Comparison of ENCODE assay signal across 16 mouse cellular contexts in genomic region chr6:143535726-143536125, GRCm38 (mm10).
A peak's percentile ranks its signal among the peaks of the same experiment; 100 is the strongest.
DNase-seq lines count a peak whose midpoint lies in the region; ATAC-seq and TF ChIP-seq lines count a peak whose summit lies in the region.
"Had no signal": no experiment of that assay in that cellular context is flagged by ENCODE, and none has a peak within 500 bp of the region (broad histone marks: within the 10 kb centered on the region; RNA-seq: fewer than 3 reads in every experiment).

No protein-coding gene starts in this region.

- WGBS in kidney, embryonic 16.5 days: 63% methylated on average over 15 of the region's 15 CpGs
- WGBS in lung, embryonic 14.5 days: 71% methylated on average over 15 of the region's 15 CpGs
- WGBS in hindbrain, embryonic 16.5 days: 88% methylated on average over 15 of the region's 15 CpGs

- no peak for DNase-seq in frontal cortex, postnatal 14 days (ENCODE audit: low spot score in 2 of 2)
- DNase-seq in kidney, postnatal 10 days: no peak
- no peak for DNase-seq in lung, embryonic 14.5 days
- no peak for DNase-seq in lung, postnatal 10 days
- peak; percentile 46 for DNase-seq in brain, adult 2 months (ENCODE audit: low read depth, low spot score)
- DNase-seq: adrenal gland, postnatal 10 days; cerebellum, adult 11-12 months; cerebellum, postnatal 25 days; kidney, postnatal 14 days had no signal

- H3K4me2 ChIP-seq in kidney, embryonic 16.5 days (replicated peaks; ENCODE audit: low read depth, low read length): peak overlapping the region; percentile 10; the same call in 1 of the 2 replicates
- no peak overlapping the region for H3K4me2 ChIP-seq in lung, embryonic 14.5 days
- no peak overlapping the region for H3K4me2 ChIP-seq in hindbrain, embryonic 16.5 days (ENCODE audit: low read length)
- H3K4me2 ChIP-seq: hindbrain, embryonic 13.5 days; intestine, embryonic 15.5 days; limb, embryonic 13.5 days had no signal

- no peaks in the 10 kb centered on the region for H3K9me3 ChIP-seq in kidney, embryonic 16.5 days (ENCODE audit: low read length)
- H3K9me3 ChIP-seq in lung, embryonic 14.5 days (ENCODE audit: low read depth, low read length): no peaks in the 10 kb centered on the region
- H3K9me3 ChIP-seq in hindbrain, embryonic 16.5 days (ENCODE audit: control insufficient read depth, low read length): peaks cover 3% of the 10 kb centered on the region
- H3K9me3 ChIP-seq: embryonic facial prominence, embryonic 10.5 days; hindbrain, embryonic 13.5 days; intestine, embryonic 15.5 days; limb, embryonic 13.5 days had no signal

- H3K4me1 ChIP-seq in kidney, embryonic 16.5 days (ENCODE audit: insufficient read depth, low read length): peaks cover 15% of the 10 kb centered on the region
- no peaks in the 10 kb centered on the region for H3K4me1 ChIP-seq in lung, embryonic 14.5 days (ENCODE audit: insufficient read depth)
- no peaks in the 10 kb centered on the region for H3K4me1 ChIP-seq in hindbrain, embryonic 16.5 days (ENCODE audit: control insufficient read depth, insufficient read depth, low read depth, low read length)

- TF ChIP-seq CTCF in lung, embryonic 14.5 days (IDR thresholded peaks at IDR 0.05; ENCODE audit: low read depth): no peak

- H3K36me3 ChIP-seq in kidney, embryonic 16.5 days (ENCODE audit: insufficient read depth, low read length): no peaks in the 10 kb centered on the region
- no peaks in the 10 kb centered on the region for H3K36me3 ChIP-seq in lung, embryonic 14.5 days (ENCODE audit: insufficient read depth)
- no peaks in the 10 kb centered on the region for H3K36me3 ChIP-seq in hindbrain, embryonic 16.5 days (ENCODE audit: control insufficient read depth, insufficient read depth, low read length)
- H3K36me3 ChIP-seq: embryonic facial prominence, embryonic 10.5 days; hindbrain, embryonic 13.5 days; intestine, embryonic 15.5 days; limb, embryonic 13.5 days had no signal

- H3K27me3 ChIP-seq in kidney, embryonic 16.5 days (ENCODE audit: insufficient read depth, low read length): 0 out of 2 replicates have a peak, but pooled peaks cover 3% of the 10 kb centered on the region
- peaks cover 6% of the 10 kb centered on the region; the same call in 1 of the 2 replicates for H3K27me3 ChIP-seq in lung, embryonic 14.5 days (ENCODE audit: insufficient read depth, low read length)
- no peaks in the 10 kb centered on the region for H3K27me3 ChIP-seq in hindbrain, embryonic 16.5 days (replicated peaks; ENCODE audit: control insufficient read depth, insufficient read depth, low read length)
- H3K27me3 ChIP-seq: intestine, embryonic 15.5 days; limb, embryonic 13.5 days had no signal

- H3K9ac ChIP-seq in kidney, embryonic 16.5 days (replicated peaks; ENCODE audit: low read length): no peak overlapping the region
- H3K9ac ChIP-seq in lung, embryonic 14.5 days: no peak overlapping the region
- no peak overlapping the region for H3K9ac ChIP-seq in hindbrain, embryonic 16.5 days (ENCODE audit: low read depth, low read length)
- H3K9ac ChIP-seq: hindbrain, embryonic 13.5 days; intestine, embryonic 15.5 days; limb, embryonic 13.5 days had no signal

- 0 out of 2 replicates have a peak overlapping the region, but pooled peaks have one; percentile 2 for H3K4me3 ChIP-seq in kidney, embryonic 16.5 days (ENCODE audit: low read length)
- H3K4me3 ChIP-seq in lung, embryonic 14.5 days (ENCODE audit: low read depth, low read length): no peak overlapping the region
- no peak overlapping the region for H3K4me3 ChIP-seq in hindbrain, embryonic 16.5 days (ENCODE audit: low read length)
- H3K4me3 ChIP-seq: embryonic facial prominence, embryonic 10.5 days; hindbrain, embryonic 13.5 days; intestine, embryonic 15.5 days; limb, embryonic 13.5 days had no signal

- peak; percentile 79 for ATAC-seq in frontal cortex, adult (ENCODE audit: low TSS enrichment)
- no peak for ATAC-seq in kidney, embryonic 16.5 days (ENCODE audit: low FRiP score, low TSS enrichment)
- ATAC-seq in lung, embryonic 14.5 days (ENCODE audit: insufficient read depth): no peak
- ATAC-seq in hindbrain, embryonic 16.5 days: no peak

- no peak overlapping the region for H3K27ac ChIP-seq in kidney, embryonic 16.5 days (ENCODE audit: low read length)
- peak overlapping the region; percentile 25; the same call in 1 of the 2 replicates for H3K27ac ChIP-seq in lung, embryonic 14.5 days (ENCODE audit: low read depth)
- no peak overlapping the region for H3K27ac ChIP-seq in hindbrain, embryonic 16.5 days (ENCODE audit: low read depth, low read length)
- H3K27ac ChIP-seq: embryonic facial prominence, embryonic 10.5 days; hindbrain, embryonic 13.5 days; intestine, embryonic 15.5 days; limb, embryonic 13.5 days had no signal
